Mouse (Mus musculus) lung, postnatal 0 days (tissue): Measurements from ENCODE around the gene Serpina12.

Source experiments
- CTCF ChIP-seq: IDR thresholded peaks from 2 replicates; pipeline ENCODE4 v1.5.1; 2016; ENCODE audit warnings: antibody characterized with exemption, mild to moderate bottlenecking
- EP300 ChIP-seq: IDR thresholded peaks from 2 replicates; pipeline ENCODE4 v1.6.1; 2016; ENCODE audit warnings: antibody characterized with exemption, mild to moderate bottlenecking, control low read depth

- TF ChIP-seq CTCF (no peak), EP300 (no peak)
These were observed 58.4 kb downstream of the Serpina12 start for GRCm38 (mm10) chr12:103985868-103986267.
